Mouse (Mus musculus): Measurements from ENCODE around the gene Top1. TPM values are rescaled to one million over a fixed set of nuclear protein-coding genes. Genes with fewer than 3 reads are reported as not detected.

The Top1 gene
- total RNA-seq, 2 experiments from 2014 or later, result 42.3 to 54.4 TPM

Small RNA genes within 50 kb of the gene (microRNA-seq; reads per million reads assigned to microRNA genes)
- gene Gm23968, result 0 reads per million in 2 experiments

Other genes starting within 250 kb of the Top1 start
- 10 to 100 TPM; 43.3 to 64.5 TPM for gene Plcg1, start 85.4 kb downstream of the Top1 start, total RNA-seq (2021)
- 10 to 100 TPM; 53.3 to 57.6 TPM for gene Zhx3, start 227.1 kb downstream of the Top1 start, total RNA-seq (2021)
- gene Lpin3, start 234.8 kb downstream of the Top1 start, total RNA-seq (2021), result 10 to 100 TPM in 1 of 2 experiments, 1 to 10 TPM in 1; 9.7 to 11.3 TPM